Mouse (Mus musculus): ENCODE data around the gene Rad51d. TPM values are rescaled to one million over a fixed set of nuclear protein-coding genes. Genes with fewer than 3 reads are reported as not detected.

Gene Rad51d
- polyA plus RNA-seq, 1 experiment from 2014 or later, result 8.3 TPM

- DNase-seq (ENCODE audit: low spot score) (no peak), ATAC-seq (ENCODE audit: low FRiP score, low TSS enrichment) (no peak)
- Histone ChIP-seq H3K36me3 (ENCODE audit: control insufficient read depth, insufficient read depth, low read length) (no peaks in the 10 kb centered on the region), H3K9ac (ENCODE audit: low read length) (no peak overlapping the region), H3K9me3 (ENCODE audit: control insufficient read depth, low read length) (no peaks in the 10 kb centered on the region), H3K4me3 (ENCODE audit: low read depth, low read length) (no peak overlapping the region), H3K27me3 (ENCODE audit: control insufficient read depth, insufficient read depth, low read length) (no peaks in the 10 kb centered on the region), H3K4me2 (replicated peaks; ENCODE audit: low read depth) (no peak overlapping the region), H3K27ac (replicated peaks) (no peak overlapping the region), H3K4me1 (replicated peaks; ENCODE audit: control insufficient read depth, insufficient read depth) (peaks cover 3% of the 10 kb centered on the region; the same call in 1 of the 2 replicates)
- TF ChIP-seq CTCF (IDR thresholded peaks at IDR 0.05; ENCODE audit: low read depth), result no peak
- no peak for TF ChIP-seq EP300 (optimal IDR thresholded peaks at IDR 0.05)
- 68% methylated on average over 13 of the region's 13 CpGs for WGBS
Observed at GRCm38 (mm10) chr11:82857307-82857848, 33.0 kb downstream of the Rad51d start.

- Histone ChIP-seq H3K9ac (ENCODE audit: low read length) (no peak overlapping the region), H3K4me3 (ENCODE audit: low read depth, low read length) (no peak overlapping the region), H3K27ac (replicated peaks) (peak overlapping the region; percentile 63), H3K4me1 (replicated peaks; ENCODE audit: control insufficient read depth, insufficient read depth) (peaks cover 3% of the 10 kb centered on the region; the same call in 1 of the 2 replicates), H3K4me2 (replicated peaks; ENCODE audit: low read depth) (no peak overlapping the region), H3K36me3 (ENCODE audit: control insufficient read depth, insufficient read depth, low read length) (no peaks in the 10 kb centered on the region), H3K9me3 (ENCODE audit: control insufficient read depth, low read length) (no peaks in the 10 kb centered on the region), H3K27me3 (ENCODE audit: control insufficient read depth, insufficient read depth, low read length) (no peaks in the 10 kb centered on the region)
- 54% methylated on average over 10 of the region's 10 CpGs for WGBS
- no peak for DNase-seq (ENCODE audit: low spot score)
- TF ChIP-seq EP300 (optimal IDR thresholded peaks at IDR 0.05) (no peak), CTCF (IDR thresholded peaks at IDR 0.05; ENCODE audit: low read depth) (no peak)
- ATAC-seq (ENCODE audit: low FRiP score, low TSS enrichment), result no peak; the same call in 1 of the 2 replicates
Observed at GRCm38 (mm10) chr11:82856032-82856431, 34.4 kb downstream of the Rad51d start.

GRCm38 (mm10) chr11:82855327-82855973 is 35.0 kb downstream of the Rad51d start:
- Histone ChIP-seq H3K27me3 (ENCODE audit: control insufficient read depth, insufficient read depth, low read length) (no peaks in the 10 kb centered on the region), H3K36me3 (ENCODE audit: control insufficient read depth, insufficient read depth, low read length) (no peaks in the 10 kb centered on the region), H3K4me2 (replicated peaks; ENCODE audit: low read depth) (no peak overlapping the region; the same call in 1 of the 2 replicates), H3K9ac (ENCODE audit: low read length) (no peak overlapping the region), H3K4me1 (replicated peaks; ENCODE audit: control insufficient read depth, insufficient read depth) (peaks cover 3% of the 10 kb centered on the region; the same call in 1 of the 2 replicates), H3K9me3 (ENCODE audit: control insufficient read depth, low read length) (no peaks in the 10 kb centered on the region), H3K4me3 (ENCODE audit: low read depth, low read length) (no peak overlapping the region), H3K27ac (replicated peaks) (peak overlapping the region; percentile 56)
- ATAC-seq (ENCODE audit: low FRiP score, low TSS enrichment), result peak; percentile 78
- peak; percentile 60 for DNase-seq (ENCODE audit: low spot score)
- no peak for TF ChIP-seq EP300 (optimal IDR thresholded peaks at IDR 0.05)
- TF ChIP-seq CTCF (IDR thresholded peaks at IDR 0.05; ENCODE audit: low read depth), result no peak
- WGBS, result 49% methylated on average over 9 of the region's 9 CpGs

- 82% methylated on average over 6 of the region's 6 CpGs for WGBS
- DNase-seq (ENCODE audit: low spot score) (no peak), ATAC-seq (ENCODE audit: low FRiP score, low TSS enrichment) (no peak)
- no peaks in the 10 kb centered on the region for H3K9me3 ChIP-seq (ENCODE audit: control insufficient read depth, low read length)
- no peaks in the 10 kb centered on the region for H3K27me3 ChIP-seq (ENCODE audit: control insufficient read depth, insufficient read depth, low read length)
- no peak overlapping the region for H3K4me2 ChIP-seq (replicated peaks; ENCODE audit: low read depth)
- H3K27ac ChIP-seq (replicated peaks), result no peak overlapping the region
- no peak overlapping the region for H3K9ac ChIP-seq (ENCODE audit: low read length)
- TF ChIP-seq CTCF (IDR thresholded peaks at IDR 0.05; ENCODE audit: low read depth), result no peak
- TF ChIP-seq EP300 (optimal IDR thresholded peaks at IDR 0.05), result no peak
- H3K4me3 ChIP-seq (ENCODE audit: low read depth, low read length), result no peak overlapping the region
- peaks cover 3% of the 10 kb centered on the region; the same call in 1 of the 2 replicates for H3K4me1 ChIP-seq (replicated peaks; ENCODE audit: control insufficient read depth, insufficient read depth)
- no peaks in the 10 kb centered on the region for H3K36me3 ChIP-seq (ENCODE audit: control insufficient read depth, insufficient read depth, low read length)
Observed at GRCm38 (mm10) chr11:82854111-82854510, 36.3 kb downstream of the Rad51d start.

GRCm38 (mm10) chr11:82852958-82853357 is 37.5 kb downstream of the Rad51d start:
- no peak for DNase-seq (ENCODE audit: low spot score)
- H3K4me2 ChIP-seq (replicated peaks; ENCODE audit: low read depth), result no peak overlapping the region
- H3K27ac ChIP-seq (replicated peaks), result no peak overlapping the region
- WGBS, result 88% methylated on average over 7 of the region's 7 CpGs
- H3K27me3 ChIP-seq (ENCODE audit: control insufficient read depth, insufficient read depth, low read length), result no peaks in the 10 kb centered on the region
- TF ChIP-seq EP300 (optimal IDR thresholded peaks at IDR 0.05) (no peak), CTCF (IDR thresholded peaks at IDR 0.05; ENCODE audit: low read depth) (no peak)
- H3K9ac ChIP-seq (ENCODE audit: low read length), result no peak overlapping the region
- H3K4me3 ChIP-seq (ENCODE audit: low read depth, low read length), result no peak overlapping the region
- no peak for ATAC-seq (ENCODE audit: low FRiP score, low TSS enrichment)
- H3K9me3 ChIP-seq (ENCODE audit: control insufficient read depth, low read length), result no peaks in the 10 kb centered on the region
- peaks cover 3% of the 10 kb centered on the region; the same call in 1 of the 2 replicates for H3K4me1 ChIP-seq (replicated peaks; ENCODE audit: control insufficient read depth, insufficient read depth)
- no peaks in the 10 kb centered on the region for H3K36me3 ChIP-seq (ENCODE audit: control insufficient read depth, insufficient read depth, low read length)

- ATAC-seq (ENCODE audit: low FRiP score, low TSS enrichment) (no peak), DNase-seq (ENCODE audit: low spot score) (no peak)
- 82% methylated on average over 10 of the region's 10 CpGs for WGBS
- Histone ChIP-seq H3K27ac (replicated peaks) (no peak overlapping the region), H3K4me3 (ENCODE audit: low read depth, low read length) (no peak overlapping the region), H3K4me1 (replicated peaks; ENCODE audit: control insufficient read depth, insufficient read depth) (peaks cover 3% of the 10 kb centered on the region; the same call in 1 of the 2 replicates), H3K4me2 (replicated peaks; ENCODE audit: low read depth) (no peak overlapping the region), H3K36me3 (ENCODE audit: control insufficient read depth, insufficient read depth, low read length) (no peaks in the 10 kb centered on the region), H3K9ac (ENCODE audit: low read length) (no peak overlapping the region), H3K9me3 (ENCODE audit: control insufficient read depth, low read length) (no peaks in the 10 kb centered on the region), H3K27me3 (ENCODE audit: control insufficient read depth, insufficient read depth, low read length) (no peaks in the 10 kb centered on the region)
- TF ChIP-seq CTCF (IDR thresholded peaks at IDR 0.05; ENCODE audit: low read depth) (no peak), EP300 (optimal IDR thresholded peaks at IDR 0.05) (no peak)
Observed at GRCm38 (mm10) chr11:82852540-82852939, 37.9 kb downstream of the Rad51d start.
